Mouse (Mus musculus): Measurements from ENCODE around the gene Ccn6. TPM values are rescaled to one million over a fixed set of nuclear protein-coding genes. Genes with fewer than 3 reads are reported as not detected.
"Not testable (repeated sequence)": the region's sequence is repeated elsewhere in the genome, so short reads cannot be mapped to it uniquely, and the experiment has no call there.

Gene Ccn6
- 0.17 and 0.22 TPM in 2 replicates for polyA plus RNA-seq (2016; fragmentation: Nextera tagmentation; extraction: Ambion mirVana)

DNA sequence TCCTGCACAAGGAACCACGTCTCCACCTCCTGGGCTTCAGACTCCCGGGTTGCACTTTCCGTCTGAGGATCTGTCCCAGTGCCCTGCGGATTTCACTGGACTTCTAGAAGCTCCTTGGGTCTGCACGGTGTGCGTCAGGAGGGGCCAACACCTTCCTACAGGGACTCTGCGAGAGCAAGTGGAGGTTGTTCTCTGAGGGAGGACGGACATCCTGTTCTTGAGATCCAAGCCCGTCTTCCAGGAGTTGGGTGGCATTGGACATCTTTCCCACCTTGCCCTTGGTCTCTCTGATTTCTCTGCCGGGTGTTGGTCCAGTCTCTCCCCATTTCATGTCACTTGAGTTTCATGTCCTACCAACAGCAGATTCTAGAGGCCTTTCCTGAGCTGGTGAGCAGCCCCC, at the start of gene Ccn6:
Ccn6 (minus strand) TSS at position 101 of the 400 bp plus-strand sequence.
- H3K9me3 ChIP-seq, result no peaks in the 10 kb centered on the region
- peaks cover 16% of the 10 kb centered on the region for H3K4me1 ChIP-seq
- no peaks in the 10 kb centered on the region for H3K36me3 ChIP-seq (replicated peaks)
- 90% methylated on average over 10 of the region's 10 CpGs for WGBS
- no peak within 1 kb of the TSS for H3K27ac ChIP-seq
- H3K27me3 ChIP-seq (ENCODE audit: poor library complexity, severe bottlenecking), result peaks cover 17% of the 10 kb centered on the region
- no peak within 1 kb of the TSS for H3K4me3 ChIP-seq
- no peak for DNase-seq (ENCODE audit: extremely low spot score, low spot score)

DNA sequence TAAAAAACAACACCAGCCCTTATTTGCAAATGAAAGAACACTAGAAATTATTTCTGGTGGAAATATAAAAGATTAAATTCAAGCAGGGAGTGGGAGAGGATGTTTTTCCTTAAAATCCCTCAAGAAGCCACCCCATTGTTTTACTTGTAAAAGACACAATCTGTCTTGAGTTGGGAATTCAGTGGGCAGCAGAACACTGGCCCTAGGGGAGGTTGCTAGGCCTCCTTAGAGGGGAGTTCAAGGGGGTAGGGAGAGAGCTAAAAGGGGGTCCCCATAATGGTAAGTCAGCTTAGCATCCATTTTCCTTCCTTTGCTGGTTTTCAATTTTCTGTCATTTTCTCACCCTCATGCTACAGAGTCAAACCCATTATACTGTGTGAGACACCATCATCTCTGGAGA, 46.4 kb upstream of the Ccn6 start:
- H3K9me3 ChIP-seq, result 0 out of 2 replicates have a peak, but pooled peaks cover 6% of the 10 kb centered on the region
- H3K27ac ChIP-seq, result 0 out of 2 replicates have a peak overlapping the region, but pooled peaks have one; percentile 62
- H3K4me1 ChIP-seq, result peaks cover 15% of the 10 kb centered on the region
- no peak overlapping the region for H3K4me3 ChIP-seq
- no peaks in the 10 kb centered on the region for H3K36me3 ChIP-seq (replicated peaks)
- H3K27me3 ChIP-seq (ENCODE audit: poor library complexity, severe bottlenecking), result no peaks in the 10 kb centered on the region
- no peak for DNase-seq (ENCODE audit: extremely low spot score, low spot score)

DNA sequence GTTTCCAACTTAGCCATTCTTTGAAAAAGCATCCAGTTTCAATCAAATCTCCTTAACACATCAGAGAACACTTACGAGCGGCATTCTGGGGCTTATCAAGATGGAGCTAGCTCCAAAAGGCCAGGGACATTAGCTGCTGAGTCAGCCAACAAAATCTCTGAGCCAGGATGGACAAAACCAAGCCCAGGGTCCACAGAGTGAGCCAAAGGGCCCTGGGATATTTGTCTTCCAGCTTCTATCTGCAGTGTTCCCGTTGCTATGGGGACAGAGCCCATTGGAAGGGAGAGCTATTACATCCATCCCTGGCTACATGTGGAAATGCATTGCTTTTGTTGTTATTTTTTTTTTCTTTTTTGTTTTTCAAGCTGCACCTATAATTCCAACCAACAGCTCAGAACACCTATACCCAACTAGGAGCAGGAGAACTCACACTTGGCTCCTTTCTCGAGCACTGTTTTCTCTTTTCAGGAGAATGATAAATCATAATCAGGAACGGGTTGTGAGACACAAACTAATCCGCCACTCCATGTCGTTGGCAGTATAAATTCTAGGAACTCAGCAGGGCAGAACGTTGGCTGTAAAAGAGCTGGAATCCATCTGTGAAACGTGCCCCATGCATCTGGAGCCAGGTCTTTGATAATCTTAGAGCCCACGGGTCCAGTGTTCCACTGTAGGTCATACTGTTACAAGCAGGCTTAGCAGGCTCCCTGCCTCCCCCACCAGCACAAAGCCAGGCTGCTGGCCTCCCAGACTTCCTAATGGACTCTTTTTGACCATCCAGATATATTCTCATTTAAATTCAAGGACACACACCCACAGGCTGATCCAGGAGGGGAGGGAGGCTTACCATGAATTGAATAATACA, 45.8 kb upstream of the Ccn6 start:
- Histone ChIP-seq H3K4me1 (peaks cover 15% of the 10 kb centered on the region), H3K4me3 (no peak overlapping the region), H3K27me3 (ENCODE audit: poor library complexity, severe bottlenecking) (no peaks in the 10 kb centered on the region), H3K27ac (peak overlapping the region; percentile 62; the same call in 1 of the 2 replicates), H3K36me3 (replicated peaks) (no peaks in the 10 kb centered on the region), H3K9me3 (0 out of 2 replicates have a peak, but pooled peaks cover 9% of the 10 kb centered on the region)
- 72% methylated on average over 10 of the region's 10 CpGs for WGBS
- no peak for DNase-seq (ENCODE audit: extremely low spot score, low spot score)

DNA sequence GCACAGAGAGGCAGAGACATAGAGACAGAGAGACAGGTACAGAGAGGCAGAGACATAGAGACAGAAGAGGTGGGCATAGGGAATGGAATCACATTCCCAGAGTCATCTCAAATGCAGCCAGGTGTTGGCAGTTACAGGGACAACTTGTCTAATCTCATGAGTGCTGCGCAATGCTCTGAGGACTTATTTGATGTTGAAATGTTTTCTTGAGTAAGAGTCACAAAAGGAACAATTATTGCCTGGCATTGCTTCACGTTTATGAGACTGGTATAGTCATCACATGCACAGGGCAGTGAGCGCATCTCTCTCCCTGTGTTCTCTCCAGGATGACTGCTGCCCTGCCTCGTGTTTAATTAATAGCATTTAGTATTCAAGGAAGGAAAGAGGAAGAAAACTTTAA, 45.1 kb upstream of the Ccn6 start:
- Histone ChIP-seq H3K4me1 (peaks cover 15% of the 10 kb centered on the region), H3K4me3 (no peak overlapping the region), H3K27ac (no peak overlapping the region), H3K9me3 (0 out of 2 replicates have a peak, but pooled peaks cover 9% of the 10 kb centered on the region), H3K27me3 (ENCODE audit: poor library complexity, severe bottlenecking) (no peaks in the 10 kb centered on the region), H3K36me3 (replicated peaks) (no peaks in the 10 kb centered on the region)
- WGBS, result 85% methylated on average over 4 of the region's 4 CpGs
- no peak for DNase-seq (ENCODE audit: extremely low spot score, low spot score)

DNA sequence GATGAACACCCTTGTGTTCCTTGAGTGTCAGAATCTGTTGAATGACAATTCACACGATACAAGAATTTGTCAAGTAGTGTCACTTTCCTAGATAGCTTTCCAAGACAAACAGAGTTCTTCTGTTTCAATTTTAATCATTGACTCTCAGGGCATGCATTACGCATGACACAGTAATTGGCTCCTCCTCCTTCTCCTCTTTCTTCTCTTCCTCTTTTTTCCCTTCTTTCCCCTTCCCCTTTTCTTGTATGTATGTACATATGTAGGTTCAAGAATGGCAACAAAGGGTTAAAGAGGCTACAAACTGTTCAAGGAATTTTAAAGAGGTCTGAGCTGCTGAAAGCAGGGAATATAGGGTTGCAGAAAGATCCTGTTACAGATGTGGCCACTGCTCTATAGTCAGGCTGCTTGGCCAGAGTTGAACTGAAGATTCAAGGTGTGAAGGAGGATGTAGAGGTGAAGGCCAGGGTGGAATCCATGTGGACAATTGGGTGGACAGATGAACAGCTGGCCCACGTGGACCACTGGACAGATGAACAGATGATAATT, 43.8 kb upstream of the Ccn6 start:
- 83% methylated on average over 3 of the region's 3 CpGs for WGBS
- Histone ChIP-seq H3K36me3 (replicated peaks) (no peaks in the 10 kb centered on the region), H3K27ac (no peak overlapping the region), H3K4me1 (peaks cover 15% of the 10 kb centered on the region), H3K27me3 (ENCODE audit: poor library complexity, severe bottlenecking) (no peaks in the 10 kb centered on the region), H3K9me3 (0 out of 2 replicates have a peak, but pooled peaks cover 9% of the 10 kb centered on the region), H3K4me3 (no peak overlapping the region)
- DNase-seq (ENCODE audit: extremely low spot score, low spot score), result no peak

DNA sequence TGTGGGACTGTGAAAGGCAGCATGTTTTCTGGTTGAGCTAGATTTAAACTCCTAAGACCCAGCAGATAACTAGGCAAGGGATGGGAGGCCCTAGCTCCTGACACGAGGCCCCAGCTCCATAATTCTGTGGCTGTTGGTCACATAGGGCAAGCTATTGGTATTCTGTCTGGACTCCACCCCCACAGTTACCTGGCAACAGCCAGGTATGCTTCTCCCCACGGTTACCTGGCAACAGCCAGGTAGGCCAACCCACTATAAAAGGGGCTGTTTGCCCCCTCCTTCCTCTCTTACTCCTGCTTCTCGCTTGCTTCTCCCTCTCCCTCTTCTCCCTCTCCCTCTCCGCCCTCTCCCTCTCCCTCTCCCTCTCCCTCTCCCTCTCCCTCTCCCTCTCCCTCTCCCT, 38.9 kb upstream of the Ccn6 start:
- Histone ChIP-seq H3K27ac (no peak overlapping the region), H3K4me1 (no peaks in the 10 kb centered on the region), H3K27me3 (ENCODE audit: poor library complexity, severe bottlenecking) (no peaks in the 10 kb centered on the region), H3K9me3 (0 out of 2 replicates have a peak, but pooled peaks cover 9% of the 10 kb centered on the region), H3K36me3 (replicated peaks) (no peaks in the 10 kb centered on the region), H3K4me3 (no peak overlapping the region)
- 74% methylated on average over 4 of the region's 4 CpGs for WGBS
- DNase-seq (ENCODE audit: extremely low spot score, low spot score), result no peak

DNA sequence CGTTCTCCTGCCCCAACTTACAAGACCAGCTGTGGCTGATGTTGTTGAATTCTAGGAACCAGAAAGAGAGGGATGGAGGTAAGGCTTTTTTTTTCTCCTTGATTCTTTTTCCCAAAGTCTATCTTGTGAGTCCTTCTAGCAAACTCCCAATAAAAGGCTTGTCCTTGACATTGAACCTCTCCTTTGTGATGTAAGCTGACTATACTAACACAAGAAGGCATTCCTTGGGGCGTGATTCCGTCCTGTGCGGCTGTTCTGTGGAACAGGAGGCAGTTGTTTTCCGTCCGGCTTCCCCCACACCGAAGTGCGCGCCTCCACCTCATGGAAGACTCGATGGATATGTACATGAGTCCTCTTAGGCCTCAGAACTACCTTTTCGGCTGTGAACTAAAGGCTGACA, 34.6 kb upstream of the Ccn6 start:
- DNase-seq (ENCODE audit: extremely low spot score, low spot score); H3K27ac ChIP-seq; H3K4me3 ChIP-seq; H3K27me3 ChIP-seq (ENCODE audit: poor library complexity, severe bottlenecking); H3K9me3 ChIP-seq; H3K36me3 ChIP-seq (replicated peaks); H3K4me1 ChIP-seq: not testable (repeated sequence)
- WGBS, result 93% methylated on average over 11 of the region's 11 CpGs

DNA sequence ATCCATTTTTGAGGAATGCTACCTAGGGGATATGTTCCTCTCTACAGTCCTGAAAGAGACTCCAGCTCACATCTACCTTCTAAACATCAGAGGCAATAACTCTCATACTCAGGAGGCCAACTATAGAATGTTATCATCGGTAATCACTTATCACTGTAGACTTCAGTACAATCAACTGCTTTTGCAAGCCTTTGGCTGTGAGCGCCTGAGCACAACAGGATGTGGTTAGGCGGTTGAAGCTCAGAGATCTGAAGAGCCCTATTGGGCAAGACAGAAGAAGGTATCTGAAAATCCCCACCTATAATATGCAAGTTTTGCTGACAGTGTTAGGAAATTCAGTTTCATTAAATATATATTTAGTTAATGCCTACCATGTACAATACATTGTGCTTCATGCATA, 29.1 kb upstream of the Ccn6 start:
- Histone ChIP-seq H3K4me3 (no peak overlapping the region), H3K9me3 (no peaks in the 10 kb centered on the region; the same call in 1 of the 2 replicates), H3K27me3 (ENCODE audit: poor library complexity, severe bottlenecking) (no peaks in the 10 kb centered on the region), H3K27ac (no peak overlapping the region), H3K4me1 (no peaks in the 10 kb centered on the region), H3K36me3 (replicated peaks) (no peaks in the 10 kb centered on the region)
- 96% methylated on average over 3 of the region's 3 CpGs for WGBS
- no peak for DNase-seq (ENCODE audit: extremely low spot score, low spot score)

DNA sequence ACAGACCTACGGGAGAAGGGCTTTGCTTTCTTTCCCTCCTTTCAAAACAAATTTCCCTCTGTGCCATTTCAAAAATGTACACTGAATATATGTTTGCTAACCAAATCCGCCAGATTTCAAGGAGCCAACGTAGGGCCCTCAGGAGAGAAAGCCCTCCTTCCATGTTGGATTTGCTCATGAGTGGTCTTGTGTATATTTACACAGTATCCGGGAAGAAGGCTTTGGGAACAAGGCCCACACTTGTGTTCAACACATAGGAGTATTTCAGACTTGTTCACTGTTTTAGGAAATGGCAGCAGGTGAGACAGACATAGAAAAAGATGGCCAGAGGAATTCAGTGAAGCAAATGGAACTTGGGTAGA, 21.9 kb upstream of the Ccn6 start:
- Histone ChIP-seq H3K36me3 (replicated peaks) (no peaks in the 10 kb centered on the region), H3K4me1 (no peaks in the 10 kb centered on the region), H3K4me3 (no peak overlapping the region), H3K9me3 (no peaks in the 10 kb centered on the region), H3K27ac (no peak overlapping the region), H3K27me3 (ENCODE audit: poor library complexity, severe bottlenecking) (no peaks in the 10 kb centered on the region)
- 87% methylated on average over 4 of the region's 4 CpGs for WGBS
- DNase-seq (ENCODE audit: extremely low spot score, low spot score), result no peak

DNA sequence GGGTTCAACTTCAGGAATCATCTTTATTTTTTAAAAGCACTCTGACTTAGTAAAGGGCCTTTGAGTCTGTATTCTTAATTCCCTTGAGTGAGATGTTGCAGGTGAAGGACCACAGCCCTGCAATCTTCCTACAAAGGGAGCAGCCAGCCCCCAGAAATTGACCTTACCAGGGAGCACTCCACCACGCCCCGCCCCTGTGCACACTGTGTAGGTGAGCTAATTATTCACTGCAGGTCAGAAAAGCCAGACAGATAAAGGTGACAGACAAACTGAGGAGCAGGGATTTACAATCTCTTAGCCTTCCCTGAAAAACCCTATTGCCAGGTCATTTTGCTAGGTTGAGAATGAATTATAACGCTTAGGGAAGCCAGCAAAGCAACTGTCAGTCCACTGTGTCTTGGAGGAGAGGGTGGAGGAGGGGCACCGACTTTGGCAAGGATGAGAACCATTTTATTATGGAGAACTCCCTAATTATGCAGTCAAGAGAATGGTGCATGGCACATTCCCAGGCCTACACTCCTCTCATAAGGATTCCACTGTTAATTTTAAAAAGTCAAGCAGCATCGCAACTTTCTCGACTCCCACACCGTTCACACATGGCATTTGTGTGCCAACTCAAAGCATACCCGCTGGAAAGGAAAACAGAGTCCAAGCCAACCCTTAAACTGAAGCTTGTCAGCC, 21.4 kb upstream of the Ccn6 start:
- WGBS, result 90% methylated on average over 8 of the region's 8 CpGs
- no peaks in the 10 kb centered on the region for H3K27me3 ChIP-seq (ENCODE audit: poor library complexity, severe bottlenecking)

DNA sequence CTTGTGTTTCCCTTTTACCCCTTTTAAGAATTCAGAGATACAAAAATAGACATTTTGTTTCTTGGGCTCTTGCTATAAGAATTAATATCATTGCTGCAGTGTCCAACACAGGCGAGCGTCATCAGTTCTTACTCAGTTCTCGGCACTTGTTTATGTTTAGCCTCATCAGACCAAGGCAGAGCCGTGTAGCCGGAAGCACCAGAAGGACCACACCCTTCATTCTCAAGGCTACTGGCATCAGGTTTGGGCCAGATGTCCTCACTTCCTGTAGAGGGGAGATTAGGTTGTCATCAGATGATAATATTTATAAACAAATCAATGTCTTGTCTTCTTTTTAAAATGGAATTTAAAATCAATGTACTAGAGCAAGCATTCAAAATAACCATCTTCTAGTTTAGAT, 13.4 kb upstream of the Ccn6 start:
- peaks cover 11% of the 10 kb centered on the region; the same call in 1 of the 2 replicates for H3K9me3 ChIP-seq
- DNase-seq (ENCODE audit: extremely low spot score, low spot score), result no peak
- no peak overlapping the region for H3K27ac ChIP-seq
- no peaks in the 10 kb centered on the region for H3K36me3 ChIP-seq (replicated peaks)
- peaks cover 33% of the 10 kb centered on the region for H3K27me3 ChIP-seq (ENCODE audit: poor library complexity, severe bottlenecking)
- H3K4me1 ChIP-seq, result peaks cover 31% of the 10 kb centered on the region
- WGBS, result 91% methylated on average over 5 of the region's 5 CpGs
- no peak overlapping the region for H3K4me3 ChIP-seq

More for the DNA sequence above, 21.4 kb upstream of the Ccn6 start:
- no peaks in the 10 kb centered on the region for H3K9me3 ChIP-seq
- DNase-seq (ENCODE audit: extremely low spot score, low spot score), result no peak
- H3K27ac ChIP-seq, result no peak overlapping the region
- no peaks in the 10 kb centered on the region for H3K4me1 ChIP-seq
- H3K4me3 ChIP-seq, result no peak overlapping the region
- H3K36me3 ChIP-seq (replicated peaks), result no peaks in the 10 kb centered on the region

DNA sequence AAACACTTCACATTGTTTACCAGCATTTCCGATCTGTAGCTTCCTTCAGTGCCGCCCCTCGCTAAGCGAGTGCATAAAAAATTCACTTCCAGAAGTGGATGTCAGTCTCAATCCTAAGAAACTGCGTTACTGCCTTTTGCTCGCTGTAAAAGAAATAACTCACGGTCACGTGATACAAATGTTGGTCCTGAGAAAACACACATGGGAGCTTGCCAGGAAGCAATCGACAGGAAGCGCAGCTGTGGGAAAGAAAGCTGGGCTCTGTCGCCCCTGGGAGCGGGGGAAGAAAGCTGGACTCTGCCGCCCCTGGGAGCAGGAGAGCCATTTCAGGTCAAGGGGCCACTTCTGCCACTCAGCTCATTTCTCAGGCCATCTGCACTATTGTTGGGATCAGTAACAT, 9.5 kb upstream of the Ccn6 start:
- H3K4me3 ChIP-seq, result no peak overlapping the region
- H3K9me3 ChIP-seq, result peaks cover 6% of the 10 kb centered on the region; the same call in 1 of the 2 replicates
- peaks cover 51% of the 10 kb centered on the region for H3K27me3 ChIP-seq (ENCODE audit: poor library complexity, severe bottlenecking)
- H3K4me1 ChIP-seq, result peaks cover 52% of the 10 kb centered on the region
- DNase-seq (ENCODE audit: extremely low spot score, low spot score), result no peak
- H3K27ac ChIP-seq, result no peak overlapping the region; the same call in 1 of the 2 replicates
- H3K36me3 ChIP-seq (replicated peaks), result no peaks in the 10 kb centered on the region
- 56% methylated on average over 13 of the region's 13 CpGs for WGBS

DNA sequence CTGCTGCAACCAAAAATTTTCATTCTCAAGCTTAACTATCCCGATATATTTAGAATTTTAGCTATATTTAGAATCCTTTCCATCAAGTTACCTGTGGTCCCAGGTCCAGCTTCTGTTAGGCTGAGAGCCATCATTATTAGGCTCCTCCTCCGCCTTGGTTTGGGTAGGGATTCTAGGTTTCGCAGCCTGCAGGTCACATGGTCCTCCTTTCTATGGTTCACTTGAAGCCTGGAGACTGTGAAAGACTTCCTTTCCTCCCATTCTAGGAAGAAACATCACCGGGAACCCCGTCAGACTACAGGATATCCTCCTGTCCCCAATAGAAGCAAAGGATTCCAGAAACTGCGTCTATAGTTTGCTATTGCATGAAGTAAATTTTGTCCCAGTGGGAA, 8.9 kb upstream of the Ccn6 start:
- H3K27ac ChIP-seq, result peak overlapping the region; percentile 80
- WGBS, result 80% methylated on average over 6 of the region's 6 CpGs
- peaks cover 56% of the 10 kb centered on the region for H3K27me3 ChIP-seq (ENCODE audit: poor library complexity, severe bottlenecking)
- peak overlapping the region; percentile 53; the same call in 1 of the 2 replicates for H3K4me3 ChIP-seq
- peaks cover 52% of the 10 kb centered on the region for H3K4me1 ChIP-seq
- 0 out of 2 replicates have a peak, but pooled peaks cover 2% of the 10 kb centered on the region for H3K9me3 ChIP-seq
- H3K36me3 ChIP-seq (replicated peaks), result no peaks in the 10 kb centered on the region
- no peak for DNase-seq (ENCODE audit: extremely low spot score, low spot score)

Data from forebrain, embryonic 10.5 days (tissue).